In genomic region chr2:162504850-162505249, GRCm38 (mm10) we compare ENCODE assay signal across 22 mouse cellular contexts.
DNase-seq lines count a peak whose midpoint lies in the region; ATAC-seq lines count a peak whose summit lies in the region.
"Had no signal": no experiment of that assay in that cellular context is flagged by ENCODE, and none has a peak within 500 bp of the region (broad histone marks: within the 10 kb centered on the region; RNA-seq: fewer than 3 reads in every experiment).

No protein-coding gene starts in this region.

- DNase-seq in embryo, embryonic 10.5 days (ENCODE audit: low spot score) = peak; percentile 14
- DNase-seq in embryo, embryonic 9.5 days (ENCODE audit: extremely low spot score) = no peak
- DNase-seq in hindbrain, embryonic 14.5 days (ENCODE audit: low spot score) = no peak
- no peak for DNase-seq in kidney, adult 9 months
- peak; percentile 10 for DNase-seq in left cerebral cortex, postnatal 4 days
- DNase-seq in left cerebral cortex, postnatal 25 days (ENCODE audit: low spot score in 2 of 2) = no peak
- DNase-seq: adrenal gland, adult 8-10 months; adrenal gland, postnatal 36 days; B cell, adult 2 months; cerebellum, adult 2 months; cerebellum, postnatal 10 days; embryo, embryonic 11 days; gastrocnemius, postnatal 36 days; heart, adult 2 months; heart, postnatal 36 days had no signal

- ATAC-seq in hindbrain, embryonic 14.5 days (ENCODE audit: low FRiP score) = peak; percentile 57; the same call in 1 of the 2 replicates
- no peak for ATAC-seq in hindbrain, embryonic 12.5 days (ENCODE audit: low FRiP score)
- ATAC-seq in kidney, embryonic 15.5 days (replicated peaks; ENCODE audit: low FRiP score) = peak; percentile 83
- ATAC-seq: CD4-positive, CD25-positive, alpha-beta regulatory T cell, adult 4 months; forebrain, embryonic 15.5 days had no signal

- H3K9me3 ChIP-seq in hindbrain, embryonic 14.5 days (ENCODE audit: control insufficient read depth, low read length) = no peaks in the 10 kb centered on the region
- H3K9me3 ChIP-seq in hindbrain, embryonic 12.5 days (replicated peaks) = no peaks in the 10 kb centered on the region
- H3K9me3 ChIP-seq in kidney, embryonic 15.5 days (replicated peaks) = no peaks in the 10 kb centered on the region
- H3K9me3 ChIP-seq: embryonic facial prominence, embryonic 12.5 days; forebrain, embryonic 15.5 days; heart, embryonic 12.5 days had no signal

- no peak overlapping the region for H3K27ac ChIP-seq in hindbrain, embryonic 14.5 days
- no peak overlapping the region for H3K27ac ChIP-seq in hindbrain, embryonic 12.5 days
- no peak overlapping the region for H3K27ac ChIP-seq in kidney, embryonic 15.5 days
- H3K27ac ChIP-seq: embryonic facial prominence, embryonic 12.5 days; forebrain, embryonic 15.5 days; heart, adult 2 months had no signal

- 34% methylated on average over 4 of the region's 4 CpGs for WGBS in hindbrain, embryonic 14.5 days
- WGBS in hindbrain, embryonic 12.5 days = 38% methylated on average over 4 of the region's 4 CpGs
- WGBS in kidney, embryonic 15.5 days = 30% methylated on average over 4 of the region's 4 CpGs

- H3K4me3 ChIP-seq in hindbrain, embryonic 14.5 days (replicated peaks; ENCODE audit: low read length) = no peak overlapping the region
- no peak overlapping the region for H3K4me3 ChIP-seq in hindbrain, embryonic 12.5 days
- H3K4me3 ChIP-seq in kidney, embryonic 15.5 days (replicated peaks) = no peak overlapping the region
- H3K4me3 ChIP-seq: embryonic facial prominence, embryonic 12.5 days; forebrain, embryonic 15.5 days; heart, adult 2 months; heart, embryonic 12.5 days had no signal

- H3K27me3 ChIP-seq in hindbrain, embryonic 14.5 days (ENCODE audit: control insufficient read depth, insufficient read depth, low read length) = no peaks in the 10 kb centered on the region
- no peaks in the 10 kb centered on the region for H3K27me3 ChIP-seq in hindbrain, embryonic 12.5 days
- peaks cover 3% of the 10 kb centered on the region; the same call in 1 of the 2 replicates for H3K27me3 ChIP-seq in kidney, embryonic 15.5 days
- H3K27me3 ChIP-seq: embryonic facial prominence, embryonic 12.5 days; forebrain, embryonic 15.5 days; heart, embryonic 12.5 days had no signal

- no peaks in the 10 kb centered on the region for H3K4me1 ChIP-seq in hindbrain, embryonic 14.5 days (replicated peaks; ENCODE audit: control insufficient read depth, insufficient read depth, low read length)
- H3K4me1 ChIP-seq in hindbrain, embryonic 12.5 days = no peaks in the 10 kb centered on the region
- peaks cover 12% of the 10 kb centered on the region; the same call in 1 of the 2 replicates for H3K4me1 ChIP-seq in kidney, embryonic 15.5 days
- H3K4me1 ChIP-seq: embryonic facial prominence, embryonic 12.5 days; heart, embryonic 12.5 days had no signal

- H3K36me3 ChIP-seq in hindbrain, embryonic 14.5 days (replicated peaks; ENCODE audit: control insufficient read depth, insufficient read depth) = no peaks in the 10 kb centered on the region
- H3K36me3 ChIP-seq in hindbrain, embryonic 12.5 days = no peaks in the 10 kb centered on the region
- no peaks in the 10 kb centered on the region for H3K36me3 ChIP-seq in kidney, embryonic 15.5 days
- H3K36me3 ChIP-seq: embryonic facial prominence, embryonic 12.5 days; forebrain, embryonic 15.5 days; G1E; heart, embryonic 12.5 days had no signal

- intact Hi-C loops in left cerebral cortex, postnatal 4 days (cut with DNase I) = no loop called here
- intact Hi-C loops in left cerebral cortex, postnatal 25 days (cut with DNase I) = no loop called here

- no peak overlapping the region for H3K4me2 ChIP-seq in hindbrain, embryonic 14.5 days (replicated peaks)
- H3K4me2 ChIP-seq in hindbrain, embryonic 12.5 days (replicated peaks) = no peak overlapping the region
- H3K4me2 ChIP-seq in kidney, embryonic 15.5 days = no peak overlapping the region
- H3K4me2 ChIP-seq: embryonic facial prominence, embryonic 12.5 days; forebrain, embryonic 15.5 days; heart, embryonic 12.5 days had no signal

- H3K9ac ChIP-seq in hindbrain, embryonic 14.5 days = no peak overlapping the region
- H3K9ac ChIP-seq in hindbrain, embryonic 12.5 days = no peak overlapping the region
- no peak overlapping the region for H3K9ac ChIP-seq in kidney, embryonic 15.5 days
- H3K9ac ChIP-seq: embryonic facial prominence, embryonic 12.5 days; forebrain, embryonic 15.5 days; heart, embryonic 12.5 days had no signal

Comparison
In these comparisons a context has a peak if more than half of its experiments do, and no peak if none do; other contexts are left out.
1. DNase-seq: peak in embryo, embryonic 10.5 days (single experiment) and left cerebral cortex, postnatal 4 days (single experiment); none in embryo, embryonic 9.5 days (single experiment), hindbrain, embryonic 14.5 days (single experiment), kidney, adult 9 months (single experiment) and left cerebral cortex, postnatal 25 days (0 of 2).